Mouse (Mus musculus) brown adipose tissue, adult 24 weeks (tissue): ENCODE data around the gene Frmd4a. TPM values are rescaled to one million over a fixed set of nuclear protein-coding genes. Genes with fewer than 3 reads are reported as not detected.

Source experiments
- H3K27ac ChIP-seq: fragments of 200-500 bp; replicated peaks from 2 replicates; pipeline ENCODE4 v1.5.1; 2012; ENCODE audit warnings: low read depth, mild to moderate bottlenecking, low read length
- H3K4me1 ChIP-seq: fragments of 200-500 bp; 2 replicates; pipeline ENCODE4 v1.6.1; 2012; ENCODE audit warnings: low read length, mixed read lengths; ENCODE audit not compliant: control insufficient read depth, insufficient read depth, insufficient read length
- H3K4me3 ChIP-seq: fragments of 200-500 bp; 2 replicates; pipeline ENCODE4 v1.5.1; 2012; ENCODE audit warnings: low read depth, mild to moderate bottlenecking, low read length, moderate library complexity; ENCODE audit not compliant: insufficient read depth
- polyA plus RNA-seq: library from polyadenylated mRNA; stranded (reverse); fragments of >200 nt; gene quantifications from 2 replicates; pipeline ENCODE4 v1.2.4, GENCODE M21; 2012; ENCODE audit not compliant: missing spikeins, insufficient read depth, insufficient read length

The Frmd4a gene
- polyA plus RNA-seq, 1 experiment = 2.3 TPM

- H3K4me1 ChIP-seq = no peaks in the 10 kb centered on the region
- H3K27ac ChIP-seq = no peak overlapping the region
Measured at GRCm38 (mm10) chr2:4260324-4261058, 243.0 kb downstream of the Frmd4a start.

GRCm38 (mm10) chr2:4262667-4263066, 245.2 kb downstream of the Frmd4a start:
- Histone ChIP-seq H3K27ac (no peak overlapping the region), H3K4me3 (no peak overlapping the region), H3K4me1 (no peaks in the 10 kb centered on the region)

More at GRCm38 (mm10) chr2:4260324-4261058, 243.0 kb downstream of the Frmd4a start:
- no peak overlapping the region for H3K4me3 ChIP-seq

DNA sequence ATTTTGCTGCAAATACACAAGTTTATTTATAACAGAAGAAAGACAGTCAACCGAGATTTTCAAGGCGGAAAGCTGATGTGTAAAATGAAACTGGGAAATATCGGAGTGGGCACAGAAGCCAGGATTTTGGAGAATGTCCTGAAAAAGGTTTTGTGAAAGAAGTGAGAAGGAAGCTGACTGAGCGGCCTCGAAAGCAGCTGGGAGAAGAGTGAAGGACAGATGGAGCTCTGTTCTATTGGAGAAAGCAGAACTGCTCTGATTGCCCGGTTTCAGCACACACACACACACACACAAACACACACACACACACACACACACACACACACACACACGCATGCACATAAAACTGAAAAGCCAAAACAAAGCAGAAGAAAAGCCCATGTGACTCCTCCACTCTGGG, 249.9 kb downstream of the Frmd4a start:
- H3K4me3 ChIP-seq = no peak overlapping the region
- no peak overlapping the region for H3K27ac ChIP-seq
- no peaks in the 10 kb centered on the region for H3K4me1 ChIP-seq

- H3K4me3 ChIP-seq = no peak overlapping the region
- no peaks in the 10 kb centered on the region for H3K4me1 ChIP-seq
- no peak overlapping the region for H3K27ac ChIP-seq
Measured at GRCm38 (mm10) chr2:4282777-4283176, 265.3 kb downstream of the Frmd4a start.

DNA sequence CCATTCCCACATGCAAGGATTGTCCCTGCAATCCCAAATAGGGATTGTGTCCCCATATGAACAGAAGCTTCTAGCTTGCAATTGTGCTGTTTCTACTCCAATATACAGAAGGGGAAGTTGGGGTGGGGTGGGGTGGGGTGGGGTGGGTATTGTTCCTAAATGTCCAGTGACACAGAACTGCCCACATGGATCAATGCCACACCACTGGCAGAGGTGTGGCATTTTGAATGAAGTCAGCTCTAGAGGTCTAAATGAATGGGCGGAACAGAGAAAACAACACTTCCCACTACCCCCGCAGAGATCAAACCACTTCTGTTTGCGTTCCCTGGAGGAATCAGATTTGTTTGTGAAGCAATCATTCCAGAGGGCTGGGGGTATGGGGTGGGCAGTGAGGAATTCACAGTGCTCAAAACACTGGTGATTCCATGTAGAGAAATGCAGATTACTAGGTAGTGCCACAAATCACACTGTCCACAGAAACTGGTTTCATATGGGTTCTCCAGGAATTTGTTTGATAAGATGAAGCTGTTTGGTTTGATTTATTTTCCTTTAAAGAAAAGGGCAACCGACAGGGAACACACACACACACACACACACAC, 268.3 kb downstream of the Frmd4a start:
- H3K4me3 ChIP-seq = no peak overlapping the region
- no peak overlapping the region for H3K27ac ChIP-seq
- H3K4me1 ChIP-seq = no peaks in the 10 kb centered on the region

DNA sequence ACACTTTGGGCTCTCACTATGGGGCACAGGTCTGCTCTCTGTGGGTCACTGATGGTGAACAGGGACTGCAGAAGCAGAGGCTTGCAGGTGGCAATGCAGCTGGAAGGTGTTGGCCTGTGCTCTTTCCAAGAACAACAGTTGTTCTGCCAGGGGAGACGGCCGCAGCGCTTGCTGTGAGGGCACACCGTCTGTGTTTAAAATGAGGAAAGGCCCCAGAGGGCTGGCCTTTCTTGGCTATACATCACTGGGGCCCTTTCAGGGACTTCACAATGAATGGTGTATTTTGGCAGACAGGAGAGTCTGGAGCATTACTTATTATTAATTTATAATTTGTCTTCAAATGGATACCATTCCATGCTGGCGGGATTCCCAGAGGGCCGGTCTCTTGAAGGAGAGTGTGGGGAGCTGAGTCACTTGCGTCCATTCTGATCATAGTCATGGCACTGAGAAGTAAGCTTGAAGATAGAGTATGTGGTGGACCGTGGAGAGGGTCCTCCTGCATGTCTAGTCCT, 268.9 kb downstream of the Frmd4a start:
- no peak overlapping the region for H3K4me3 ChIP-seq
- H3K4me1 ChIP-seq = no peaks in the 10 kb centered on the region
- H3K27ac ChIP-seq = no peak overlapping the region

- Histone ChIP-seq H3K4me1 (no peaks in the 10 kb centered on the region), H3K27ac (no peak overlapping the region), H3K4me3 (no peak overlapping the region)
Measured at GRCm38 (mm10) chr2:4290475-4290874, 273.0 kb downstream of the Frmd4a start.

DNA sequence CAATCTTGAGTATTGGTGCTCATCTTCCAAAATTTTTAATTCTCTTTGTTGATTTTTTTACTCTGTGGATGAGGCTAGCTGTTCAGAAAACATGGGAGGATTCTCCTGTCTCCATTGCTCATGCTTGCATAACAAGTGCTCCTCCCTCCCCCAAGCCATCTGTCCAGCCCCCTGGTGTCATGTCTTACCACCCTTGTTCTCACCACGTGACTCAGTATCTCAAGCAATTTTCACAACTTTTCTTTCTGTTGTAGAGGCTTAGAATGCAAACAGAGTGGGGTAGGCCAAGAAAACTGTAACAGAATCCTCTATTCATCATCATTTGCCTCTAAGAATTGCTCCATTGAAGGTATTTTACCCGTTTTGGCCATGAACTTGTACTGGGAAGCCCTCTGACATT, 273.6 kb downstream of the Frmd4a start:
- no peaks in the 10 kb centered on the region for H3K4me1 ChIP-seq
- H3K4me3 ChIP-seq = no peak overlapping the region
- no peak overlapping the region for H3K27ac ChIP-seq

- no peak overlapping the region for H3K4me3 ChIP-seq
- H3K27ac ChIP-seq = no peak overlapping the region
- no peaks in the 10 kb centered on the region for H3K4me1 ChIP-seq
Measured at GRCm38 (mm10) chr2:4291671-4292070, 274.2 kb downstream of the Frmd4a start.

GRCm38 (mm10) chr2:4293726-4294125, 276.2 kb downstream of the Frmd4a start:
- Histone ChIP-seq H3K4me1 (no peaks in the 10 kb centered on the region), H3K27ac (no peak overlapping the region), H3K4me3 (no peak overlapping the region)

- no peak overlapping the region for H3K27ac ChIP-seq
- H3K4me1 ChIP-seq = 0 out of 2 replicates have a peak, but pooled peaks cover 2% of the 10 kb centered on the region
- no peak overlapping the region for H3K4me3 ChIP-seq
Measured at GRCm38 (mm10) chr2:4295641-4296040, 278.1 kb downstream of the Frmd4a start.

DNA sequence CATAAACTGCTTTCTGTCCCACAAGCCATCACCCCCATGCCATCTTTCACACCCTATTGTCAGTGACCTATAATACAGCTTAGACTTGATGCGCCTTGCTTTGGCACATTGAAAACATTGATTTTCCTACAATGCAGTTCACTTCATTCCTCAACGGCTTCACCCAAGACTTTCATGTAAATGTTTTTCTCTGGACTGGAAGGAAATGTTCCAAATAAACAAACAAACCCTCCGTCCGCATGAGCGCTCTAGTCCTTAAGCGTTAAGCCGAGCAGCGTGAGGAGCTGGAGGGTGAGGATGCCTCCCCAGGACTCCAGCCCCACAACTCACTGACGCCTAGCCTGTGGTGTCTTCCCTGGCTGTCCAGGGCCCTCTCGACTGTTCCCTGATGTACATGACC, 279.4 kb downstream of the Frmd4a start:
- Histone ChIP-seq H3K4me1 (0 out of 2 replicates have a peak, but pooled peaks cover 2% of the 10 kb centered on the region), H3K27ac (no peak overlapping the region), H3K4me3 (no peak overlapping the region)

DNA sequence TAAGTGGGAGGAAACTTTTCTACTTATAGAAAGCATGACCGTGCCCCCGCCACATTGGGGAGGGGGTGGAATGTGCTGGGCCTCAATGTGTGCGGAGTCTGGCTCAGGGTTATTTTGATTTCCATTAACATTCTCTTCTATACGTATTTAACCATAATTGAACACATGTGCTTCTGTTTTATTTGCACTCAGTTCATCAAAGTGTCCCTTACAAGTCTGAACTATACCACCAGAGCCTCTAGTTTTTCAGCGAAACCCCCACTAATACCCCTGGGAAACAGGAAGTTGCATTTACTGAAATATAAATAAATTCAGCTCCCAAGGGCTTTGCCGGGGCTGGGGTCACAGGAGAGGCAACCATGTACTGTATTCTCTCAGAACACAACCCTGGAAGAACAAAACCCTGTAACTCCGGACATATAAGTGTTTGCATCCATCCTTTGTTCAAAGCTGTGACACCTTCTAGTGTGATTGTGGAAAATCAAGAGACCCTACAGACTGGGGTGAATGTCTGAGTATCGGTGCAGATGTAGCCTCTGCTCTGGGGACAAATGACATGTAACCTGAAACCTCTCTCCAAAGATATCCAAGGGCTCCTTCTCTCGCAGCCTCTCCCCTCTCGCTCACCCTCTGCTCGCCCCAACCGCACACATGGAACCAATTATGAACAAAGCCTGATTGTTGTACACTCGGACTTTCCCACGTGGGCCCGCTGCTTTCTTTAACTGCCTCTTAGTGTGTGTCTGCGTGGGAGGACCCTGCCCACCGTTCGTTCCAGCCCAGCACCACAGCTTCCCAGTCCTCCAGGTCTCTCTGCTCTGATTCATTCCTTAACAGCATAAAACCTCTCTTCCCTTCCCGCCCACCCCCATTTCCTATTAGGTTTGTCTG, 281.1 kb downstream of the Frmd4a start:
- Histone ChIP-seq H3K4me1 (0 out of 2 replicates have a peak, but pooled peaks cover 2% of the 10 kb centered on the region), H3K4me3 (no peak overlapping the region), H3K27ac (no peak overlapping the region)

DNA sequence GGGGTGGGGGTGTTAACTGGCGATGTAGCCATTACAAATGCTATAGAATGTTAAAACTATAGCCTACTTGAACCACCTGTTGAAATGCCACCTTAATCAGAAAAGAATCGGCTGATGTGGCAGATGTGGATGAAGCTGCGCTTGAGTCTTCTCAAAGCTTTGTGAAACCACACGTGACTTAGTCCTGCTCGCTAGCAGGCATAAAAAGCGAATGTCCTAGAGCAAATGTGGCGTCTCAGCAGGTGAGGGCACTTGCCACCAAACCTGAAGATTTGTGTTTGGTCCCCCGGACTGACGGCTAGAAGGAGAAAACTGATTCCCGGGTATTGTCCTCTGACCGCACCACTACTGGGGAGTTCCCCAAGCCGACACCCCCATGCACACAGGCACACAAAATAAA, 282.1 kb downstream of the Frmd4a start:
- H3K27ac ChIP-seq = no peak overlapping the region
- H3K4me1 ChIP-seq = 0 out of 2 replicates have a peak, but pooled peaks cover 2% of the 10 kb centered on the region
- H3K4me3 ChIP-seq = no peak overlapping the region

DNA sequence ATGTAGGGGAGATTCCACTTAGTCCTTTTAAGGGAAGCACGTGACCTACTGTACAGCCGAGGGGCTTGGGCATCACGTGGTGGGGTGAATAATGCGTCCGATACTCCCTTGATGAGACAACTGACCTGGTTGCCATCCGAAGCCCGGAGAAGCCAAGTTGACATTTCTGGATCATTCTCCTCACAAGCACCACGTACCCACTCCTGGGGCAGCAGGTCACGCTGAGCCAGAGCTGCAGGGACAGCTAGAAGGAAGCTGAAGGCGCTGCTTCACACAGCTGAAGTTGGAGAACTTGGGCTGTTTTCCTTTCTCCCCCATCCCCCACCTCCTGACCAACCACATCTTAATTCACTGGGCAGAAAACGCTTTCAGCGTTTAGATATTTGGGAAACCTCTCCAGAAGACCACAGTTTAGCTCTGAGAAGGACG, 282.9 kb downstream of the Frmd4a start:
- peak overlapping the region; percentile 30 for H3K4me3 ChIP-seq
- no peak overlapping the region for H3K27ac ChIP-seq
- H3K4me1 ChIP-seq = 0 out of 2 replicates have a peak, but pooled peaks cover 2% of the 10 kb centered on the region
